Mouse (Mus musculus) liver, postnatal 0 days (tissue): ENCODE measurements around the gene Dkkl1.

ENCODE experiments used
- CTCF ChIP-seq: sonication (generic); IDR thresholded peaks from 2 replicates; pipeline ENCODE4 v1.5.1; 2016; ENCODE audit warnings: antibody characterized with exemption, low read depth
- EP300 ChIP-seq: IDR thresholded peaks from 2 replicates; pipeline ENCODE4 v1.6.1; 2016; ENCODE audit warnings: antibody characterized with exemption, low read depth, mild to moderate bottlenecking

GRCm38 (mm10) chr7:45211070-45211469, 877 bp downstream of the Dkkl1 start:
- TF ChIP-seq CTCF, result no peak
- no peak for TF ChIP-seq EP300
